In the genomic region with DNA sequence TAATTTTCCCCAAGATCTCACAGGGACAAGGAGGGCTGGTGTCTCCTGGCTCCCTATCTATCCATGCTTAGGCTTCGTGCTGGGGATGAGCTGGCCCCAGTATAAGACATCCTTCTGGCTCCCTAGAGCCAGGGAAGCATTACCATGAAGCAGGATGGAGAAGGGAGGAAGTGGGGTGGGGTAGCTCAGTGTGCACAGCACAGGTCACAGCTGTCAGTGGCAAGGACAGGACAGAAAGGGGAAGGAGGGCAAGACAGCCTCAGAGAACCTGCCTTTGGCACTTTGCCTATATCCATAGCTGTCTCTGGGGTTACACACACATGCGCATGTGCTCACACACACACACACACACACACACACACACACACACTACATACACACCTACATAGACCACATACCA, we compare ENCODE assay signal across 23 mouse cellular contexts. TPM values are rescaled to one million over a fixed set of nuclear protein-coding genes. Genes with fewer than 3 reads are reported as not detected.
DNase-seq lines count a peak whose midpoint lies in the region; ATAC-seq and TF ChIP-seq lines count a peak whose summit lies in the region.
"Had no signal": no experiment of that assay in that cellular context is flagged by ENCODE, and none has a peak within 500 bp of the region (broad histone marks: within the 10 kb centered on the region; RNA-seq: fewer than 3 reads in every experiment).

No protein-coding gene starts in this region.

- TF ChIP-seq POLR2A in spleen, adult 2 months (IDR thresholded peaks at IDR 0.05; ENCODE audit: low read depth, low read length), result no peak
- no peak for TF ChIP-seq POLR2A in small intestine, adult 2 months (IDR thresholded peaks at IDR 0.05; ENCODE audit: low read depth, low read length)

- no peaks in the 10 kb centered on the region for H3K27me3 ChIP-seq in spleen, adult 2 months (ENCODE audit: control insufficient read depth, insufficient read depth, low read length)
- H3K27me3 ChIP-seq in small intestine, adult 2 months (ENCODE audit: control insufficient read depth, insufficient read depth, low read length), result no peaks in the 10 kb centered on the region
- 0 out of 2 replicates have a peak, but pooled peaks cover 4% of the 10 kb centered on the region for H3K27me3 ChIP-seq in midbrain, postnatal 0 days (ENCODE audit: insufficient read depth, low read length)
- peaks cover 4% of the 10 kb centered on the region; the same call in 1 of the 2 replicates for H3K27me3 ChIP-seq in forebrain, embryonic 12.5 days

- no peak overlapping the region for H3K4me2 ChIP-seq in midbrain, postnatal 0 days (ENCODE audit: low read depth, low read length, poor library complexity, severe bottlenecking)
- H3K4me2 ChIP-seq in forebrain, embryonic 12.5 days, result no peak overlapping the region
- H3K4me2 ChIP-seq: heart, embryonic 13.5 days had no signal

- ATAC-seq in hematopoietic stem cell, adult 5-6 weeks (replicated peaks in 1 of 2; ENCODE audit: insufficient read depth in 1 of 2, low FRiP score in 2 of 2, low TSS enrichment in 1 of 2, low read depth in 1 of 2, poor library complexity in 2 of 2, severe bottlenecking in 2 of 2), result peak; percentile 38 to 49
- ATAC-seq in midbrain, postnatal 0 days (ENCODE audit: low FRiP score), result no peak
- no peak for ATAC-seq in forebrain, embryonic 12.5 days (ENCODE audit: low FRiP score)
- ATAC-seq: forebrain, postnatal 0 days; inflammation-experienced regulatory T-cells, adult 6 months had no signal

- H3K4me1 ChIP-seq in spleen, adult 2 months (ENCODE audit: control insufficient read depth, insufficient read depth, insufficient read length), result peaks cover 18% of the 10 kb centered on the region
- H3K4me1 ChIP-seq in small intestine, adult 2 months (ENCODE audit: control insufficient read depth, insufficient read depth, insufficient read length, low read length), result peaks cover 8% of the 10 kb centered on the region; the same call in 1 of the 2 replicates
- H3K4me1 ChIP-seq in midbrain, postnatal 0 days (ENCODE audit: insufficient read depth, low read length), result no peaks in the 10 kb centered on the region
- H3K4me1 ChIP-seq in forebrain, embryonic 12.5 days, result peaks cover 8% of the 10 kb centered on the region

- no peaks in the 10 kb centered on the region for H3K36me3 ChIP-seq in spleen, adult 2 months (ENCODE audit: control insufficient read depth, insufficient read depth, low read length)
- H3K36me3 ChIP-seq in small intestine, adult 2 months (ENCODE audit: control insufficient read depth, insufficient read depth, low read length), result no peaks in the 10 kb centered on the region
- no peaks in the 10 kb centered on the region for H3K36me3 ChIP-seq in midbrain, postnatal 0 days (ENCODE audit: insufficient read depth, low read length)
- H3K36me3 ChIP-seq in forebrain, embryonic 12.5 days (replicated peaks), result no peaks in the 10 kb centered on the region
- H3K36me3 ChIP-seq: embryonic facial prominence, embryonic 10.5 days; heart, embryonic 13.5 days; hindbrain, embryonic 10.5 days had no signal

- H3K9me3 ChIP-seq in midbrain, postnatal 0 days (ENCODE audit: low read length), result no peaks in the 10 kb centered on the region
- H3K9me3 ChIP-seq in forebrain, embryonic 12.5 days, result no peaks in the 10 kb centered on the region
- H3K9me3 ChIP-seq: embryonic facial prominence, embryonic 10.5 days; heart, embryonic 13.5 days; hindbrain, embryonic 10.5 days had no signal

- no peak for TF ChIP-seq CTCF in spleen, adult 2 months (IDR thresholded peaks at IDR 0.05; ENCODE audit: extremely low read depth, insufficient read depth, insufficient read length, insufficient replicate concordance)
- no peak for TF ChIP-seq CTCF in small intestine, adult 2 months (IDR thresholded peaks at IDR 0.05; ENCODE audit: extremely low read depth, insufficient read length, insufficient replicate concordance, low read depth, low read length)
- no peak for TF ChIP-seq CTCF in midbrain, postnatal 0 days (IDR thresholded peaks at IDR 0.05)

- peak in 1 of 2 experiments; percentile 31 for DNase-seq in spleen, adult 2 months (ENCODE audit: low read depth in 1 of 2, low spot score in 2 of 2)
- DNase-seq in spleen, postnatal 14 days (ENCODE audit: low spot score in 2 of 2), result no peak
- DNase-seq in thymus, postnatal 4 days, result peak; percentile 62
- no peak for DNase-seq in midbrain, postnatal 0 days (ENCODE audit: low spot score)
- no peak for DNase-seq in adrenal gland, postnatal 36 days
- DNase-seq: cerebellum, postnatal 14 days; forebrain, postnatal 0 days; gastrocnemius, postnatal 36 days; kidney, postnatal 10 days; layer of hippocampus, adult 9-11 months; lung, postnatal 36 days; midbrain, embryonic 14.5 days; right cerebral cortex, postnatal 25 days had no signal

- no peak overlapping the region for H3K9ac ChIP-seq in midbrain, postnatal 0 days (replicated peaks; ENCODE audit: low read length, poor library complexity, severe bottlenecking)
- no peak overlapping the region for H3K9ac ChIP-seq in forebrain, embryonic 12.5 days
- H3K9ac ChIP-seq: forebrain, postnatal 0 days; heart, embryonic 13.5 days; liver, embryonic 14.5 days had no signal

- H3K27ac ChIP-seq in spleen, adult 2 months (ENCODE audit: insufficient read depth, low read length), result peak overlapping the region; percentile 11; the same call in 1 of the 2 replicates
- 0 out of 2 replicates have a peak overlapping the region, but pooled peaks have one; percentile 9 for H3K27ac ChIP-seq in small intestine, adult 2 months (ENCODE audit: insufficient read depth, low read depth, low read length)
- no peak overlapping the region for H3K27ac ChIP-seq in midbrain, postnatal 0 days (ENCODE audit: low read depth, low read length)
- no peak overlapping the region for H3K27ac ChIP-seq in forebrain, embryonic 12.5 days
- H3K27ac ChIP-seq: embryonic facial prominence, embryonic 10.5 days; heart, embryonic 13.5 days; hindbrain, embryonic 10.5 days; liver, embryonic 14.5 days had no signal

- no peak overlapping the region for H3K4me3 ChIP-seq in spleen, adult 2 months (ENCODE audit: extremely low read depth, insufficient read depth, insufficient read length)
- H3K4me3 ChIP-seq in small intestine, adult 2 months (ENCODE audit: low read depth, low read length), result no peak overlapping the region
- H3K4me3 ChIP-seq in midbrain, postnatal 0 days (ENCODE audit: low read depth, low read length), result no peak overlapping the region
- H3K4me3 ChIP-seq in forebrain, embryonic 12.5 days (replicated peaks), result no peak overlapping the region
- H3K4me3 ChIP-seq: embryonic facial prominence, embryonic 10.5 days; heart, embryonic 13.5 days; hindbrain, embryonic 10.5 days had no signal

- 53% methylated on average over 2 of the region's 2 CpGs for WGBS in spleen, adult 2 months
- WGBS in small intestine, adult 2 months, result 67% methylated on average over 2 of the region's 2 CpGs
- 78% methylated on average over 2 of the region's 2 CpGs for WGBS in midbrain, postnatal 0 days
- WGBS in forebrain, embryonic 12.5 days, result 86% methylated on average over 2 of the region's 2 CpGs

RNA-seq across cellular contexts. Expression of a gene that starts 11.2 kb away (rescaled TPM):
- polyA plus RNA-seq in spleen, adult 2 months (2012; rRNA removed), result 1.3 and 2.3 TPM in 2 replicates
- total RNA-seq in hematopoietic stem cell, adult 5-6 weeks (2017), result not detected in 2 replicates
- polyA plus RNA-seq in small intestine, adult 2 months (2012; rRNA removed), result 0.41 and 0.51 TPM in 2 replicates
- 0.93 and 1.9 TPM in 2 replicates for total RNA-seq in midbrain, postnatal 0 days (2014; rRNA removed)
- 6.9 and 12.5 TPM in 2 replicates for polyA plus RNA-seq in midbrain, postnatal 0 days (2015; fragmentation: Nextera tagmentation; extraction: Ambion mirVana)
- not detected for total RNA-seq in adrenal gland, postnatal 36 days (2021)
- polyA plus RNA-seq in forebrain, embryonic 12.5 days (2016; fragmentation: Nextera tagmentation; extraction: Ambion mirVana), result 1.9 and 2.7 TPM in 2 replicates
- total RNA-seq: adrenal gland, postnatal 4 days; gastrocnemius, postnatal 36 days had no signal
- polyA plus RNA-seq: liver, embryonic 14.5 days; stomach, embryonic 16.5 days had no signal

RNA-seq across cellular contexts. Expression of a gene that starts 41.7 kb away (rescaled TPM):
- polyA plus RNA-seq in spleen, adult 2 months (2012; rRNA removed), result 155 TPM in 2 replicates
- total RNA-seq in hematopoietic stem cell, adult 5-6 weeks (2017), result 50.2 and 83.1 TPM in 2 replicates
- 21.3 and 25.6 TPM in 2 replicates for polyA plus RNA-seq in small intestine, adult 2 months (2012; rRNA removed)
- total RNA-seq in midbrain, postnatal 0 days (2014; rRNA removed), result 5.9 and 15.8 TPM in 2 replicates
- polyA plus RNA-seq in midbrain, postnatal 0 days (2015; fragmentation: Nextera tagmentation; extraction: Ambion mirVana), result 3.4 and 3.7 TPM in 2 replicates
- total RNA-seq in adrenal gland, postnatal 36 days (2021), result 10 to 100 TPM; 10.0 to 16.9 TPM
- 1.00 and 1.3 TPM in 2 replicates for polyA plus RNA-seq in forebrain, embryonic 12.5 days (2016; fragmentation: Nextera tagmentation; extraction: Ambion mirVana)

Comparison
In these comparisons a context has a peak if more than half of its experiments do, and no peak if none do; other contexts are left out.
1. H3K27ac ChIP-seq: peak in spleen, adult 2 months (single experiment) and small intestine, adult 2 months (single experiment); none in midbrain, postnatal 0 days (single experiment) and forebrain, embryonic 12.5 days (single experiment).
2. ATAC-seq: peak in hematopoietic stem cell, adult 5-6 weeks (2 of 2); none in midbrain, postnatal 0 days (single experiment) and forebrain, embryonic 12.5 days (single experiment).